Mouse (Mus musculus): ENCODE measurements at regions not wholly inside any gene's neighbourhood (a gene's known extent, or its start where the extent isn't known, plus 50 kb on each side); places are given as distances from the start of the nearest gene placed in this dataset.
"Not testable (repeated sequence)": the region's sequence is repeated elsewhere in the genome, so short reads cannot be mapped to it uniquely, and the experiment has no call there.

DNA sequence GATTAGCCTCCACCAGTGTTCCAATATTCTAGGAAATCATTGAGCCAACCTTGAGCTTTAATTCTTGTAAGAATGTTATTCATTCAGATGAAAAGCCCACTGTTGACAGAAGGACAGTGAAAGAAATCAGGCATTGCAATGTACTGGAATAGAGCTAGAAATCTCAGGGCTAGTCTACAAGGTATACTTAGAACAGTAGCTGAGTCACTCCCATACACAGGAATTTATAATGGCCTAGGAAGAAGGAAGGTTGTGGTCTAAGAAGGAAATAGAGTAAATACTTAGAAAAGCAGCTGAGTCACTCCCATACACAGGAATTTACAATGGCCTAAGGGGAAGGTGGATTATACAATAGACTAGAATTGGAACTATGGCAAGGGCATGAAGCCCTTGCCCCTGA, 174.6 kb downstream of the Fam181b start:
- not testable (repeated sequence) for DNase-seq (ENCODE audit: low spot score in 2 of 2)

DNA sequence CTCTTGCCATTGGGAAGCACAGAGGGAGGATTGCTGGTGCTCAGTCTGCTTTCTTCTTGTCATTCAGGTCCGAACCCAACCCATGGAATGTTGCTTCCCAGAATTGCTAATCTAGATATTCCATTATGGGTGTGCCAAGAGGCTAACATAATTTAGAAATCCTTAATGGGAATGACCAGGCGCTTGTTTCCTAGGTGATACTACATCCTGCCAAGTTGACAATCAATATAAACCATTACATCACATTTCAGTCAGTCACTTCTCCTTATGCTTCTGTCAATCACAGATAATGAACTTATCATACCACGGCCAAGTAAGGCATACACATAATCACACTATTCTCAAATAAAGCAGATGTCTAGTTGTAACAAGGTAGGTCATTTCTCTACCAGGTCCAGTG, 206.1 kb downstream of the Fam181b start:
- no peak for DNase-seq (ENCODE audit: low spot score in 2 of 2)

DNA sequence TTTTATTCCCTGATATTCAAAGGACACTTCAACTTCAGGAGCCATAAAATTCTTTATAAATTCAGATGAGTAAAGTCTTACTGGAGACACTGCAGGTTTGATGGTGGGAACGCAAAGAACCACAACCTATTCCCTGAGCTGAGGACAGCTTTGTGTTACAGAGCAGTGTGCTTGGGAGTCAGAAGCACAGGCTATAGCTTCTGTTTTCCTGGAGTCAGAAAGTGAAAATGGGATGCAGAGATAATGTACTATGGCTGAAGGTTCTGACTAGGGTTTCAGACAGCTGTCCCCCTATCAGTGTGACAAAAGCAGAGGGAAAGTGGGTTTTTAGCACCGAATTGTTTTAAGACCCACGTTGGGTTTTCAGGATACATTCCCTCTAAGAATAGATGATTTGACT, 211.8 kb downstream of the Fam181b start:
- no peak for DNase-seq (ENCODE audit: low spot score in 2 of 2)

DNA sequence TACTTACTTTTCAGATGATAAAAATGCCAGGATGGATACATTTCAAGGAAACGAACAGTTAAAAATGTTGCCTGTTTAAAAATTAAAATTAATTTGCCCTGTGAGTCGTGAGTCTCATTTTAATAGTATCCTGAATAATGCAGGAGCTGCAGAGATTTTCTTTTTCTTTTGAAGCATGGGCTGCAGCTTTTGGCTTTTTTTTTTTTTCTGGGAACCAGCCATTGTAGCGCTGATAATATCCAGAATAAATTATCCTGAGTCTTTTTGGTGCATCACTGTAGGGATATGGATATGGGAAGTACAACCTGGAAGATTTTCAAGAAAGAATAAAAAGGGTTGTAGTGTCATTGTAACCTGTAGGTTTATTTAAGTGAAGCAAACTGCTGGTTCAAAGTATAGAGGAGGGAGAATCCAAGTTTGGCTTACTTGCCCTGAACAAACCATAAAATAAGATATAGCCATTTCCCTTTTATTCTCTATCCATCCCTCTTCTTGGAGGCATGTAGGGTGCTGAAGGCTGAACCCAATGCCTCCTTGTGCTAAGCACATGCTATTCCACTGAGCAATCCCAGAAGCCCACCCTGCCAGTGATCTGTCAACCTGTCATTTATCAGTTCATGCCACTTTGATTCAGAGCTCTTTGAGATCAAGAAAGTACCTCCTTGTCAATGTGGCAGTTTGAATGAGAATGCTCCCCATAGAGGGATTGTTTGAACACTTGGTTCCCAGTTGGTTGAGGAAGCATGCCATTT, 212.5 kb downstream of the Fam181b start:
- DNase-seq (ENCODE audit: low spot score in 2 of 2): no peak

DNA sequence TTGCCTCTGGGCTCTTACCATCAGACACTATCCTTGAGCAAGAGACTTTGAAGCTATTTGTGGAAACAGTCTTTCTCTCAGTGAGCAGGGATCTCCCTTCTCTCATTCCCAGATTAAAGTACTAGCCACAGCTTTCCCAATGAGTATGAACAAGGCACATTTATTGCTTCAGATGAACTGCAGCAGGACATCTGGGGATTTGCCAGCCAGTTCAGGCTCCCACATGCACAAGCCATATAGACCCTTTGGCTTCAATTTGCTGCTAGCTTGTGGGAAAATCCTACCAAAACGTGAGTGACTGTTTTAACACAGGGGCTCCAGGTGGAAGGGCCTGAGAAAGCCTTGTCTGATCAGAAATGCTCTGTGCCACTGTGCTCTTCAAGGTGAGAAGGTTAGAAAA, 233.1 kb downstream of the Fam181b start:
- DNase-seq (ENCODE audit: low spot score in 2 of 2): no peak

DNA sequence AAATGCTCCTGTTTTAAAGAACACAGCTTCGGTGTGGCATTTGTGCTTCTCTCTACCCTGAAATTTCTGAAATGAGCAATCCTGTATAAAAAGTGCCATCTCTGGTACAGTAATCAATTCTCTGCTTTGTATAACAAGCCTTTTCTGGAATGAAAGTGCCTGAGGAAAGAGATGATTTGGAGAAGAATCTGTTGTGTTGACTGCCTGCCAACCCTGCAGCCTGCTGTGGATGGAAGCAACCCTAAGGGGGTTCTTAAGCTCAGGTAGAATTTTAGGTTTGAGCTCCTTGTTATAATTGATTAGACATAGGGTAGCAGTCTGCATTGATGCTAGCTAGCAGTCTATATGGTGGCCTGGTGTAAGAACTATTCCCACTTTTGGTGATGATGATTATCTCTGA, 251.7 kb downstream of the Fam181b start:
- DNase-seq (ENCODE audit: low spot score in 2 of 2): peak; percentile 14 to 58

DNA sequence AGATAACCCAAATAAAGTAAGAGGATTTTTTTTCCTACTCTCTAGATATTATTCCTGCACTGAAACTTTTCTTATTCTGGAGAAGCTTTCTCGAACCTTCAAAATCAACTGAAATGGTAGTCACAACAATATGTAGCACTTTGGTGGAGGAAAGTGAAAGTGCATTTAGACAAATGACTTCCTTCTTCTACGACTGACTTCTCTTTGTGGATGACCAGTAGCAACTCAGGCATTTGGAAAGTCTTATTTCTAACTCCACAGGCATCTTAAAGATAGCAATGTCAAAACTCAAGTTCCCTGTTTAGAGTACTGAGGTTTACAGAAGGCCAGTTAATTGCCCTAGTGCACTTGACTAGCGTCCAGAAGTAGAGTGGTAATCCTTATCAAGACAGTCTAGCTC, 252.5 kb downstream of the Fam181b start:
- DNase-seq (ENCODE audit: low spot score in 2 of 2): no peak

DNA sequence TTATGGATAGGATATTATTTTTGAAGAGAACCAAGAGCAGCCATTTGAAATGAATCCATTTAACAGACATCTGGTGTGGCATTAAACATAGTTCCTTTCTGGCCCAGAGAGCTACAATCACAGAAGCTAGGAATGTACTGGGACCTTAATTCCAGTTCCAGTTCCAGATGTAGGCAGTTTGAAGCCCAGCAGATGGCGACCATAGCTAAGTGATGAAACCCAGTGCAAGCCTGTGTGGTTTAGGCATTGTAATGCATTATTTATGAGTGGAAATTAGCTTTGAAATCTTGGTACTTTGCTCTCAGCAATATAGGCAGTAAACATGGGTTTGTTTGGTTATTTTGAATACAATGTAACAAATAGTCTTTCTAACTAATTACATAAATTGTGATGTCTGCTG, 256.8 kb downstream of the Fam181b start:
- peak; percentile 39 to 71 for DNase-seq (ENCODE audit: low spot score in 2 of 2)

Data from layer of hippocampus, adult 18-20 months (tissue).